Mouse (Mus musculus): ENCODE data around the gene Bbs9.

DNA sequence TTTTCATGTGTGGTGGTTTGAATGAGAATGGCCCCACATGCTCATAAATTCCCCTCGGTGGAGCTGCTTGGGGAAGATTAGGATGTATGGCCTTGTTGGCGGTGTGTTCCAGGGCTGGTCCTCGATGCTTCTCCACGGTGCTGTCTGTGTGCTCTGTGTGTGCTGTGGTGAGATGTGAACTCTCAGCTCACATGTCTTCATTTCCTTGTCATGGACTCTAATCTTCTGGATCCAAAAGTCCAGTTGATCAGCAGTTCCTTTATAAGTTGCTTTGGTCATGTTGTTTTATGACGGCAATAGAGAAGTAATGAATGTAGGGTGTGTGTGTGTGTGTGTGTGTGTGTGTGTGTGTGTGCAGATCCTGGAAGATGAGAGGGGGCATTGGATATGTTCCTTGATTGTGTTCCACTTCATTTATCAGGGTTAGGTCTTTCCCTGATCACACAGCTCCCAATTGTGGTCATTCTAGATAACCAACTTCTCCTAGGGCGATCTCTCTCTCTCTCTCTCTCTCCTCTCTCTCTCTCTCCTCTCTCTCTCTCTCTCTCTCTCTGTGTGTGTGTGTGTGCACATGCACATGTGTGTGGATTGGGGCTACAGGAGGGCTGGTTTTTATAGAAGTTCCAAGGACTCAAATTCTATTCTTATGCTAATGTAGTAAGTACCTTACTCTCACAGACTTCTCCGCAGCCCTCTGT, 201.8 kb downstream of the Bbs9 start:
- TF ChIP-seq CTCF (IDR thresholded peaks at IDR 0.05) (no peak), EP300 (IDR thresholded peaks at IDR 0.05) (no peak)
